Mouse (Mus musculus): ENCODE measurements around the gene Adprm. TPM values are rescaled to one million over a fixed set of nuclear protein-coding genes. Genes with fewer than 3 reads are reported as not detected.
"Not testable (repeated sequence)": the region's sequence is repeated elsewhere in the genome, so short reads cannot be mapped to it uniquely, and the experiment has no call there.

The Adprm gene
- total and polyA plus RNA-seq, 2 experiments: 14.0 to 36.5 TPM

DNA sequence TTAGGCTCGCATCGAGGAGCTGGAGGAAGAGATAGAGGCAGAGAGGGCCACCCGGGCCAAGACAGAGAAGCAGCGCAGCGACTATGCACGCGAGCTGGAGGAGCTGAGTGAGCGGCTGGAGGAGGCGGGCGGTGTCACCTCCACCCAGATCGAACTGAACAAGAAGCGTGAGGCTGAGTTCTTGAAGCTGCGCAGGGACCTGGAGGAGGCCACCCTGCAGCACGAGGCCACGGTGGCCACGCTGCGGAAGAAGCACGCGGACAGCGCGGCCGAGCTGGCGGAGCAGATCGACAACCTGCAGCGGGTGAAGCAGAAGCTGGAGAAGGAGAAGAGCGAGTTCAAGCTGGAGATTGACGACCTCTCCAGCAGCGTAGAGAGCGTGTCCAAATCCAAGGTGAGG, 42.1 kb upstream of the Adprm start:
- no peak overlapping the region for H3K4me3 ChIP-seq (ENCODE audit: insufficient read depth, low read depth, low read length)
- H3K27ac ChIP-seq (replicated peaks; ENCODE audit: insufficient read depth, low read depth, low read length): no peak overlapping the region
- no peaks in the 10 kb centered on the region for H3K79me2 ChIP-seq (ENCODE audit: control insufficient read depth, insufficient read depth, low read length)
- H3K27me3 ChIP-seq (ENCODE audit: control insufficient read depth, insufficient read depth, low read length): no peaks in the 10 kb centered on the region
- DNase-seq (ENCODE audit: extremely low read depth, low read depth, low spot score): no peak
- H3K4me1 ChIP-seq (ENCODE audit: control insufficient read depth, insufficient read depth, low read length): no peaks in the 10 kb centered on the region
- WGBS: 58% methylated on average over 29 of the region's 29 CpGs
- H3K36me3 ChIP-seq (ENCODE audit: control insufficient read depth, insufficient read depth, low read length): no peaks in the 10 kb centered on the region
- no peak overlapping the region for H3K9ac ChIP-seq (ENCODE audit: low read depth, low read length)
- TF ChIP-seq POLR2A (IDR thresholded peaks at IDR 0.05; ENCODE audit: extremely low read depth, insufficient read depth, low read length) (no peak), CTCF (IDR thresholded peaks at IDR 0.05; ENCODE audit: low read depth, low read length) (no peak)

DNA sequence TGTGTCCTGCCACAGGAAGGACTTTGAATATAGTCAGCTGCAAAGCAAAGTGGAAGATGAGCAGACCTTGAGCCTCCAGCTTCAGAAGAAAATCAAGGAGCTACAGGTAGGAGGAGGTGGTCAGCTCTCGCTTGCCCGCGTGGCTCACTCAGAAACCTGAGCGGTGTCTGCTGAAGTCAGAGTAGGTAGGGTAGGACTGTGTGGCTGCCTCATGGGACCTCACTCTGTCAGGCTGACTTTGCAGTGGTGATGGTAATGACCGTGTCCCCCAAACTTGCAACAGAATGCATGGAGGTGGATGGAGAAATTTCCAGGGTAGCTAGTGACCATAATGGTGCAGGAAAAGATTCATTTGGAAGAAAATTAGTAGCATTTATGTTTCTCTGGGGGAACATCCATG, 41.3 kb upstream of the Adprm start:
- H3K27ac ChIP-seq (replicated peaks; ENCODE audit: insufficient read depth, low read depth, low read length): no peak overlapping the region
- H3K9ac ChIP-seq (ENCODE audit: low read depth, low read length): no peak overlapping the region
- H3K4me3 ChIP-seq (ENCODE audit: insufficient read depth, low read depth, low read length): no peak overlapping the region
- no peaks in the 10 kb centered on the region for H3K27me3 ChIP-seq (ENCODE audit: control insufficient read depth, insufficient read depth, low read length)
- no peaks in the 10 kb centered on the region for H3K4me1 ChIP-seq (ENCODE audit: control insufficient read depth, insufficient read depth, low read length)
- H3K79me2 ChIP-seq (ENCODE audit: control insufficient read depth, insufficient read depth, low read length): no peaks in the 10 kb centered on the region
- no peak for TF ChIP-seq CTCF (IDR thresholded peaks at IDR 0.05; ENCODE audit: low read depth, low read length)
- no peak for TF ChIP-seq POLR2A (IDR thresholded peaks at IDR 0.05; ENCODE audit: extremely low read depth, insufficient read depth, low read length)
- 92% methylated on average over 5 of the region's 5 CpGs for WGBS
- H3K36me3 ChIP-seq (ENCODE audit: control insufficient read depth, insufficient read depth, low read length): no peaks in the 10 kb centered on the region
- DNase-seq (ENCODE audit: extremely low read depth, low read depth, low spot score): no peak

DNA sequence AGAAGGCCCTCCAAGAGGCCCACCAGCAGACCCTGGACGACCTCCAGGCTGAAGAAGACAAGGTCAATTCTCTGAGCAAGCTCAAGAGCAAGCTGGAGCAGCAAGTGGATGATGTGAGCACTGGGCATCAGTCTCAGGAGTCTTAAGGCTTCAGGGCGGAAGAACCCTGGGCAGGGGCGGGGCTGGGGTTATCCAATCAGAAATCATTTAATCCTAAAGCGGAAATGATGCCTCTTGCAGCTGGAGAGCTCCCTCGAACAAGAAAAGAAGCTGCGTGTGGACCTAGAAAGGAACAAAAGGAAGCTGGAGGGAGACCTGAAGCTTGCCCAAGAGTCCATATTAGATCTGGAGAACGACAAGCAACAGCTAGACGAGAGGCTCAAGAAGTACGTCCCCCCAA, 40.8 kb upstream of the Adprm start:
- Histone ChIP-seq H3K79me2 (ENCODE audit: control insufficient read depth, insufficient read depth, low read length) (no peaks in the 10 kb centered on the region), H3K4me1 (ENCODE audit: control insufficient read depth, insufficient read depth, low read length) (no peaks in the 10 kb centered on the region), H3K36me3 (ENCODE audit: control insufficient read depth, insufficient read depth, low read length) (no peaks in the 10 kb centered on the region), H3K9ac (ENCODE audit: low read depth, low read length) (no peak overlapping the region), H3K27me3 (ENCODE audit: control insufficient read depth, insufficient read depth, low read length) (no peaks in the 10 kb centered on the region), H3K27ac (replicated peaks; ENCODE audit: insufficient read depth, low read depth, low read length) (no peak overlapping the region), H3K4me3 (ENCODE audit: insufficient read depth, low read depth, low read length) (no peak overlapping the region)
- WGBS: 74% methylated on average over 9 of the region's 9 CpGs
- no peak for DNase-seq (ENCODE audit: extremely low read depth, low read depth, low spot score)
- TF ChIP-seq POLR2A (IDR thresholded peaks at IDR 0.05; ENCODE audit: extremely low read depth, insufficient read depth, low read length) (no peak), CTCF (IDR thresholded peaks at IDR 0.05; ENCODE audit: low read depth, low read length) (no peak)

DNA sequence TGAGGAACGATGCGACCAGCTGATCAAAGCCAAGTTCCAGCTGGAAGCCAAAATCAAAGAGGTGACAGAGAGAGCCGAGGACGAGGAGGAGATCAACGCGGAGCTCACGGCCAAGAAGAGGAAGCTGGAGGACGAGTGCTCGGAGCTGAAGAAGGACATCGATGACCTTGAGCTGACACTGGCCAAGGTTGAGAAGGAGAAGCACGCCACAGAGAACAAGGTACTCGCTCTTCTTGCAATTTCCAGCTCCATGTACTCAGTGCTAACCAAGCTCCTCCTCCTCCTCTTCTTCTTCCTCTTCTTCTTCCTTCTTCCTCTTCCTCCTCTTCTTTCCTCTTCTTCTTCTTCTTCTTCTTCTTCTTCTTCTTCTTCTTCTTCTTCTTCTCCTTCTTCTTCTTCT, 40.0 kb upstream of the Adprm start:
- not testable (repeated sequence) for H3K4me1 ChIP-seq (ENCODE audit: control insufficient read depth, insufficient read depth, low read length); H3K4me3 ChIP-seq (ENCODE audit: insufficient read depth, low read depth, low read length); H3K27me3 ChIP-seq (ENCODE audit: control insufficient read depth, insufficient read depth, low read length); H3K79me2 ChIP-seq (ENCODE audit: control insufficient read depth, insufficient read depth, low read length); H3K9ac ChIP-seq (ENCODE audit: low read depth, low read length); DNase-seq (ENCODE audit: extremely low read depth, low read depth, low spot score); H3K27ac ChIP-seq (replicated peaks; ENCODE audit: insufficient read depth, low read depth, low read length); H3K36me3 ChIP-seq (ENCODE audit: control insufficient read depth, insufficient read depth, low read length)
- WGBS: 87% methylated on average over 12 of the region's 12 CpGs

DNA sequence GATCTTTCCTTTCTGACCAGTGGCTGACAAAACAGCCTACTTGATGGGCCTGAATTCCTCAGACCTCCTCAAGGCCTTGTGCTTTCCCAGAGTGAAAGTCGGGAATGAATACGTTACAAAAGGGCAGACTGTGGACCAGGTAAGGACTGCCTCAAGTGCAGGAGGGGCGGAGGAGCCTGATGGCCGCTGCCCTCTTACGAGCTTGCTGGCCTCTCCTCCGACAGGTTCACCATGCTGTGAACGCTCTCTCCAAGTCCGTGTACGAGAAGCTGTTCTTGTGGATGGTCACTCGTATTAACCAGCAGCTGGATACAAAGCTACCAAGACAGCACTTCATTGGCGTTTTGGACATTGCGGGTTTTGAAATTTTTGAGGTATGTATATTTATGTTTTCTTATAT, 34.8 kb upstream of the Adprm start:
- 90% methylated on average over 12 of the region's 12 CpGs for WGBS

DNA sequence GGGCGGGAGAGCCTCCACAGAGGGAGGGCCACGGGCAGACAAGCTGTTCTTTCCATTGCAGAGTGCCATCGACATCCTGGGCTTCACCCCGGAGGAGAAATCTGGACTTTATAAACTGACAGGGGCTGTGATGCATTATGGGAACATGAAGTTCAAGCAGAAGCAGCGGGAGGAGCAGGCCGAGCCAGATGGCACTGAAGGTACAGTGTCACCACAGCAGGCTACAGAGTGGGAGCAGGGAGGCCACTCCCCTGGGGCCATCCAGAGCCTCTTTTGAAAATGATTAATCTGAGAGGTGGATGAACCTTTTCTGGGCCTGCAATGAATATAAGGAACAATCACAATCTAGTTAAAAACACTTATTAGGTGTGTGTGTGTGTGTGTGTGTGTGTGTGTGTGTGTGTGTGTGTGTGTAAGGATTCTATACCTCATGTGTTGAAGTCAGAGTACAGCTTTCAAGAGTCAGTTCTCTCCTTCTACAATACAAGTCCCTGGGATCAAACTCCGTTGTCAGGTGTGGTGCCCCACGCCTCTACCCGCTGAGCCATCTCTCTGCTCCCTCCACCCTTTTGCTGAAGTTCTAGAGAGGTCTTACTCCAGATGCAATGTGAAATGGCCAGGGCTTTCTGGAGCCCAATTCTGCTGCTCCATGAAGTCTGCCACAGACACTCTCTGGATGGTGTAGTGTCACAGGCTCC, 34.2 kb upstream of the Adprm start:
- WGBS: 37% methylated on average over 9 of the region's 9 CpGs
- TF ChIP-seq CTCF (IDR thresholded peaks at IDR 0.05; ENCODE audit: low read depth, low read length): no peak
- TF ChIP-seq POLR2A (IDR thresholded peaks at IDR 0.05; ENCODE audit: extremely low read depth, insufficient read depth, low read length): no peak
- no peak overlapping the region for H3K9ac ChIP-seq (ENCODE audit: low read depth, low read length)
- H3K79me2 ChIP-seq (ENCODE audit: control insufficient read depth, insufficient read depth, low read length): no peaks in the 10 kb centered on the region
- H3K27ac ChIP-seq (replicated peaks; ENCODE audit: insufficient read depth, low read depth, low read length): no peak overlapping the region
- DNase-seq (ENCODE audit: extremely low read depth, low read depth, low spot score): peak; percentile 58
- H3K4me1 ChIP-seq (ENCODE audit: control insufficient read depth, insufficient read depth, low read length): no peaks in the 10 kb centered on the region
- H3K4me3 ChIP-seq (ENCODE audit: insufficient read depth, low read depth, low read length): no peak overlapping the region
- H3K36me3 ChIP-seq (ENCODE audit: control insufficient read depth, insufficient read depth, low read length): no peaks in the 10 kb centered on the region
- H3K27me3 ChIP-seq (ENCODE audit: control insufficient read depth, insufficient read depth, low read length): peaks cover 5% of the 10 kb centered on the region; the same call in 1 of the 2 replicates

More for the DNA sequence above, 34.8 kb upstream of the Adprm start:
- no peak overlapping the region for H3K9ac ChIP-seq (ENCODE audit: low read depth, low read length)
- no peaks in the 10 kb centered on the region for H3K36me3 ChIP-seq (ENCODE audit: control insufficient read depth, insufficient read depth, low read length)
- no peaks in the 10 kb centered on the region for H3K4me1 ChIP-seq (ENCODE audit: control insufficient read depth, insufficient read depth, low read length)
- TF ChIP-seq POLR2A (IDR thresholded peaks at IDR 0.05; ENCODE audit: extremely low read depth, insufficient read depth, low read length): no peak
- H3K27ac ChIP-seq (replicated peaks; ENCODE audit: insufficient read depth, low read depth, low read length): no peak overlapping the region
- H3K79me2 ChIP-seq (ENCODE audit: control insufficient read depth, insufficient read depth, low read length): no peaks in the 10 kb centered on the region
- DNase-seq (ENCODE audit: extremely low read depth, low read depth, low spot score): no peak
- H3K4me3 ChIP-seq (ENCODE audit: insufficient read depth, low read depth, low read length): no peak overlapping the region
- peaks cover 5% of the 10 kb centered on the region; the same call in 1 of the 2 replicates for H3K27me3 ChIP-seq (ENCODE audit: control insufficient read depth, insufficient read depth, low read length)
